Mouse (Mus musculus) testis, postnatal 14 days (tissue): Measurements from ENCODE around the gene Tnrc6c.

Experiments
- DNase-seq: peaks from one replicate; pipeline ENCODE4 v3.0.0; 2021; ENCODE audit warnings: low spot score

Gene Tnrc6c

DNA sequence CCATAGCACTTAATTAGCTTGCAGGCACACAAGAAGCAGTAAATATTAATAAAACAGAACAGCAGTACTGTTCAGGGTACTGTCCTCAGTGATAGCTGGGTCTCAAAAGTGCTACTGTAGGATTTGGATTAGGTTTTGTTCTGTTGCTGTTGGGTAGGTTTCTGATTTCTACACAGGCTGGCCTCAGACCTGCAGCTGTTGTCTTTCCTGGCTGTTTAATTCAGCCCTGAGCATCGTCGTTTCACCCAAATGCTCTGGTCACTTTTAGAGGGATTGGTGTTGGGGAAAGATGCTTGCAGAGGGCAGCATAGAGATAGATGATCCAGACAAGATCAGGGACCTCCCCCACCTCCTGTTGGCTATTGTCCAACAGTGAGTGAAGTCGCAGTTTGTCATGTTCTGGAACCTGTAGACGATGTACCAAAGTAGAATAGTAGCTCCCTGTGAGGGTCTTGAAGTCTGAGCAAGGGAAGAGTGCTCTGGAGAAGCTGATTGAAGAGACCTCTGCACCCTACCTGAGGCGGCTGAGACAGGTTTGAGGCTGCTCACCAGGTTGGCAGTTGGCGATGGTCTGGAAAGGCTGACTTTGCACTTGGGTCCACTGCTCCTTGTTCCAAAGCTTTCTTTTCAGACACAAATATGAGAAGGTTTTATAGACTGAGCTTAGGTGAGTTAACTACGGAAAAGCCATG lies 75.9 kb downstream of the Tnrc6c start:
- no peak for DNase-seq

DNA sequence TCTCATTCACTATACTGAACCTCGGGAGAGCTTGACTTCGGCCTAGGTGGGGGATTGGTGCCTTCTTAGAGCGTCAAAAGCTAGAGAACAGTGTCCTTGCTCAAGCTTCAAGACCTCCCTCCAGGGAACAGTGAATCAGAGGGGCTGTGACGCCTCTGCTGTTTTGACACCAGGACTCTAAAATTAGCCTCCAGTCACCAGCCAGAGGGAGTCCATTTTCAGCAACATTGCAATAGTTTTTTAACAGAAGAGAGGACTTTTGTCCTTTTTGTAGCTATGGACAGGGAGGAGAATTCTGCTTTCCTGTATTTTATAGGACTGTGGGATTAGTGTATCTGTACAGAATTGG lies 76.4 kb downstream of the Tnrc6c start:
- no peak for DNase-seq

DNA sequence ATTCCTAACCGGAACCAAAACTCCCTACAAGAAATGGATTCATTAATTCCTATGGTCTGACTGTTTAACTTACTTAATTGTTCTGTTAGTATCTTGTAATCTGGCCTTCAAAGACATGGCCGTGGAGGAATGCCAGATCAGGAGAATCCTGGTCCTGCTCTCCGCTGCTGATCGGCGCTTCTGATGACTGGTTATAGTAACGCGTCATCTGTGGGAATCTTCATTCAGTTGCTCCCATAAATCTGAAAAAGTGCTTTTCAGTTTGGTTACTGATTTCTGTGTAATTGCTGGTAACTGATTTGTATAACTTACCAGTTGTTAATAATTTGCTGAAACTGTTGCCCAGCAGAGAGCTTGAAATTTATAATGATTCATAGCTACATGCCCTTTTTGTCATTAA lies 77.4 kb downstream of the Tnrc6c start:
- no peak for DNase-seq

GRCm38 (mm10) chr11:117736037-117736689 lies 82.1 kb downstream of the Tnrc6c start:
- DNase-seq: no peak

DNA sequence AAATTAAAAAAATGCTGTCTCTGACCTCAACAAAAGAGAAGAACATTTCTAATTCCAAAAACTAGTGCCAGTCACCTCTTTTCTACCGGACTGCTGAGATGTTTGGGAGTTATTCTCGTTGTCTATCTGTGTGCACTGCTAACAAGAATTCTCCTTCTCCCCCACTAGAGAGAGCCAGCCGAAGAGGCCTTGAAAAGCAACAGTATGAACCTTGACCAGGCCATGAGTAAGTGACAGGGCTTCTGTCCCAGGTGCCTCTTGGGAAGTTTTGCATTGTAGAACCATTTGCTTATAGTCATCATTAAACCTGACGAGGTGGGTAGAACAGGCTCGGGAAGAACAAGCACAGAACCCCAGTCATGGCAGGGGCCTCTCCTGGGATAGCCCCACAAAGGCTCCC lies 84.0 kb downstream of the Tnrc6c start:
- no peak for DNase-seq

GRCm38 (mm10) chr11:117741128-117741527 lies 87.0 kb downstream of the Tnrc6c start:
- no peak for DNase-seq

GRCm38 (mm10) chr11:117742243-117742642 lies 88.2 kb downstream of the Tnrc6c start:
- DNase-seq: no peak

DNA sequence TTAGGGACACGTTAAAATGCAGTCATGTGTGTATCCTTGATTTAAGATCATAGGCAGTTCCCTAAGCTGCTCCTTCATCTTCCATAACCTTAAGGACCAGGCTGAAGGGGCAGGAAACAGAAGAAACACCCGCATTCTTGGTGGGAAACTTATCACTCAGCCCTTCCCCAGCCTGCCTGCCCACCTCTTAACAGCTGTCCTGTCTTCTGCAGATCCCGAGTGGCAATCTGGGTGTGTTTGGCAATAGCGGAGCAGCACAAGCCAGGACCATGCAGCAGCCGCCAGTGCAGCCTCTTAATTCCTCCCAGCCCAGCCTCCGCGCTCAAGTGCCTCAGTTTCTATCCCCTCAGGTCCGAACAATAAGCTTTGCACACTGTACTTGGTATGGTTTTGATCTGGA lies 88.6 kb downstream of the Tnrc6c start:
- DNase-seq: no peak

- no peak for DNase-seq
Measured at GRCm38 (mm10) chr11:117743454-117744030, 89.5 kb downstream of the Tnrc6c start.

- DNase-seq: no peak
Measured at GRCm38 (mm10) chr11:117748628-117749027, 94.5 kb downstream of the Tnrc6c start.

- no peak for DNase-seq
Measured at GRCm38 (mm10) chr11:117749414-117749813, 95.3 kb downstream of the Tnrc6c start.

- DNase-seq: no peak
Measured at GRCm38 (mm10) chr11:117751544-117751943, 97.5 kb downstream of the Tnrc6c start.

DNA sequence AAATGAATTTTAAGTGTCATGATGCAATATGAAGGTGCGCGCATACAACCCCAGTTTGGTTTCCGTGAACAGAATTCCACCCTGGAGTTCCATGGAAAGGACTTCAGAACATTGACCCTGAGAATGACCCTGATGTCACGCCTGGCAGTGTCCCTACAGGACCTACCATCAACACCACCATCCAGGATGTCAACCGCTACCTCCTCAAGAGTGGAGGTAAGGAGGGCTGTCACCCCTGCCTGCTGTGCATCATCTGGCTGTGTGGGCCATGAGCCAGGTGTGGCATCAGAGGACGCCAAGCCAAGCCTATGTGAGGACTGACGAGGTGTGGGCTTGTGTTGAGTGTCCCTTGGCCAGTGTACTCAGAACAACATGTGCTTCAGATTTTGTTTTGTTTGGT lies 101.8 kb downstream of the Tnrc6c start:
- DNase-seq: no peak

DNA sequence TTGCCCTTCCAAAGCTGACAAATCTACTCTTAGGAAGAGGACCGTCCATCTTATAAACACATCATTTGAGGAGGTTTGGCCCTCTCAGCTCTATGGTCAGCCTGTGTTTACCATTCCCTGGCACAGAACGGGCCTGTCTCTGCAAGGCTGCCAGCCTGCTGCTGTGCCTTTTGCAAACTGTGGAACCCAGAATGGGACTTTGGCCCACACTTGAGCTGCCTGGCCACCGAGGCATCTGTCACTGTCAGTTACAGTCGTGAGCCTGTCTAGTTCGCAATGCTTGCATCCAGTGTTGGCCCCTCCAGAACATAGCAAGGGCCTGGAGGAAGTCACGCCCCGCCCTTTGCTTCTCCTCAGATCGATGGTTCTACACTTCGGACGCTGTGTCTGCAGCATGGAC lies 105.2 kb downstream of the Tnrc6c start:
- DNase-seq: no peak

GRCm38 (mm10) chr11:117760374-117761119 lies 106.5 kb downstream of the Tnrc6c start:
- no peak for DNase-seq

DNA sequence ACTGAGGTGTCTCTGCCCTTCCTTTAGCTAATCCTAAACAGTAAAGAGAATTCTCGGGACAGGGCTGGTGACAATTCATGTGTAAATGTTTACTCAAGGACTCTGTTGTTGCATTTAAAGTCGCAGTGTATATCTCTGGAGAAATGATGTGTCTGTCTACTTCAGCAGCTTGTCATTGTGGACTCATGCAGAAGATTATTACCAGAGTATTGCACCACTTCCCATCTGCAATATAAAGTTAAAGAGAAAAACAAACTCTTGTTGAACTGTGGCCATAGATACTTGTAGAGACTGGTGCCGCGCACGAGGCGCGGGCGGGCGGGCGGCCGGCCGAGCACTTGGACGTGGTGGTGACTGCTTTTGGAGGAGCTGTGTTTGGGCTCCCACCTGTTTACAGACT lies 107.7 kb downstream of the Tnrc6c start:
- no peak for DNase-seq

- DNase-seq: no peak
Measured at GRCm38 (mm10) chr11:117762246-117762645, 108.2 kb downstream of the Tnrc6c start.

- no peak for DNase-seq
Measured at GRCm38 (mm10) chr11:117764319-117764718, 110.2 kb downstream of the Tnrc6c start.

DNA sequence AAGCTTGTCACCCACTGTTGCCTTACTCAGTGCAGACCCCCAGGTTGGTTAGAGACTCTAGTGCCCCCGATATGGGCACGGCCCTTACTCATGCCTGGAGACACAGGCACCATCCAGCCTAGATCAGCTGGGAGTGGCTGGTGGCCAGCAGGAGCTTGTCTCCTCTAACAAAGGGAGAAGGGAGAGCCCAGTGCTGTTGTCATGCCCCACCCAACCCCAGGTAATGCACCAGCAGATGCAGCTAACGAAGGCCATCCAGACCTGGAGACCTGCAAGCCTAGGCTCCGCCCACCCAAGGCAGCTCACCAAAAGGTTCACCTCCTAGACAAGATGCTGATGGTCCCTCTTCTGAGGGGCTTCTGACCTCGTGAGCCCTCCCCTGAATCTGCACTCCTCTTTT lies 111.3 kb downstream of the Tnrc6c start:
- DNase-seq: no peak

DNA sequence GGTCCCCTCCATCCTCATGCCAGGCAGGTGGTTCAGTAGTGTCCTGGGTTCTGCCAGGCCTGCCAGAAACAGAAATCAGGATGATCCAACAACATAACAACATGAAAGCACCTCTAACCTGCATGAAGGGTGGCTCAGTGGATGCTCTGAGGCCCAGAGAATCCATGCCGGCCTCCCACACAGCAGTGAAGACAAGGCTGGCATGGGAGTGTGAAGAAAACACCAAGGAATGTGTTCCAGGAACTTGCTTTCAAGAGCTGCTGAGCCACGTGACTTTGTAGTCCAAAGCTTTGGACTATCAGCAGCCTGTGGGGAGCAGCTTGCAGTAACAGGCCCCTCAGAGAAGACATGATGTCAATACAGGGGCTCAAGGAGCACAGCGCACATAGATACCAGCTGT lies 112.2 kb downstream of the Tnrc6c start:
- DNase-seq: no peak

DNA sequence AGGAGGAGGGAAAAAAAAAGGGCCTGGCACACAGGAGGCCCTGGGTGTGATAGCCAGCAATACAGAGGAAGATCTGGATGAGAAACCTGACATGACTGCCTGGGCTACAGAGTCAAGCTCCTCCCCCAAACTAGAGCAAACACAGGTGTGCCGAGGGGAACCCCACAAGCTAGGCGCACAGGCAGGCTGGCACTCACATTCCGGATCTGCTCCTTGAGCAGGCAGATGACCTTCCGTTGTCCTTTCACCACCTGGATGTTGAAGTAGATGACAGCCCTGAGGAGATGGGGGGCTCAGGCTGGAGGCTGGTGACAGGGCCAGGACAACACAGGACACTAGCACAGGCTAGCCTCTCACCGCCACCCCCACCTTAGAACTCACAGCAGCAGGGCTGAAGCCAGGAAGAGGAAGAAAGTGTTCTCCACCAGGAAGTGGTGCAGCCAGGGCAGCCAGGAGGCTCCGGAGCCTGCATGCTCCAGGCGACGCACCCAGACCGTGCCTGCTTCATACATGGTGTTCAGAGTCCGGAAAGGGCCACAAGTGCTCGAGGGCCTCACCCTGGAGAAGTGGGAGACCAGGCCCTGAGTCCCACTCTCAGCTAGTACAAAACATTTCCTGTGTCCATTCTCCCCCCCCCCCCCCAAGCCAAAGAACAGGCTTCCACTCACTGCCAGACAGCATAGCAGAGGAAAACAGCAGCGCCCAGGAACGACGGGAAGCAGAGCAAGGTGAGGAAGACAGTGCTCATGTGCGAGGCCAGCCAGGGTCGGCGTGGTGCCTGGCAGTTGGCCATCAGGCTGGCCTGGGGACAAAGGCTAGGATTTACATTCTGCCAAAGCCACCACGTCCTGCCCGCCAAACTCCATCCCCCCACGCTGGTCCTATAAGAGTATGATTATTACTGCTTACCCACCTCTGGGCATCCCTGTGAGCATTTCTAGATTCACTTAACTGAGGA lies 114.9 kb downstream of the Tnrc6c start:
- no peak for DNase-seq

DNA sequence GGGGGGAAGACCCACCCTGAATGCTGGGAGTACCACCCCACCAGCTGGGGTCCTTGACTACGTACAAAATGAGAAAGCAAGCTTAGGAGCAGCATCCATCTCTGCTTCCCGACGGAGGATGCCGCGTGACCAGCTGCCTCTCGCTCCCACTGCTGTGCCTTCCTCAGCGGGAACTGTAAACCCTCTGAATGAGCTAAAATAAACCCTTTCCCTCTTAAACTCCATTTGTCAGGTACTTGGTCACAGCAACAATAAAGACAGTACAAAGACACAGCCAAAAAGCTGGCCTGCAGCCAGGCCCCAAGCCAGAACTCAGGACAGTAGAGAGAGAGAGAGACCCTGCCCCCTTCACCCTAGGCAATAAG lies 115.6 kb downstream of the Tnrc6c start:
- DNase-seq: no peak
